Mouse (Mus musculus) ES-Bruce4 (cell line): ENCODE measurements around the gene Tas1r1. TPM values are rescaled to one million over a fixed set of nuclear protein-coding genes. Genes with fewer than 3 reads are reported as not detected.
A peak's percentile ranks its signal among the peaks of the same experiment; 100 is the strongest.

ENCODE experiments used
- H3K27ac ChIP-seq: 2 replicates; pipeline ENCODE4 v1.5.1; 2012; ENCODE audit warnings: low read length, inconsistent platforms; ENCODE audit not compliant: insufficient read depth
- H3K27me3 ChIP-seq: 2 replicates; pipeline ENCODE4 v1.6.1; 2012; ENCODE audit warnings: mild to moderate bottlenecking, low read length, inconsistent platforms; ENCODE audit not compliant: control insufficient read depth, poor library complexity, insufficient read depth, severe bottlenecking
- H3K36me3 ChIP-seq: 2 replicates; pipeline ENCODE4 v1.6.1; 2012; ENCODE audit warnings: inconsistent platforms, mild to moderate bottlenecking, low read length, moderate library complexity; ENCODE audit not compliant: control insufficient read depth, poor library complexity, insufficient read depth, severe bottlenecking
- H3K4me1 ChIP-seq: one replicate; pipeline ENCODE4 v1.8.1; 2011; ENCODE audit warnings: low read length; ENCODE audit not compliant: control insufficient read depth, insufficient read depth
- H3K4me3 ChIP-seq: 2 replicates; pipeline ENCODE4 v1.5.1; 2011; ENCODE audit warnings: low read depth, mild to moderate bottlenecking, low read length
- H3K9ac ChIP-seq: 2 replicates; pipeline ENCODE4 v1.6.1; 2012; ENCODE audit warnings: low read depth, mild to moderate bottlenecking, inconsistent platforms; ENCODE audit not compliant: poor library complexity, severe bottlenecking
- H3K9me3 ChIP-seq: replicated peaks from 2 replicates; pipeline ENCODE4 v1.6.1; 2012; ENCODE audit warnings: mild to moderate bottlenecking, low read length, inconsistent platforms; ENCODE audit not compliant: control insufficient read depth, poor library complexity, insufficient read depth, severe bottlenecking
- CTCF ChIP-seq: IDR thresholded peaks from one replicate; pipeline ENCODE4 v1.8.1; 2011; ENCODE audit warnings: low read depth, low read length
- EP300 ChIP-seq: IDR thresholded peaks from 2 replicates; pipeline ENCODE4 v1.6.1; 2011; ENCODE audit warnings: low read depth, low read length; ENCODE audit not compliant: insufficient read depth
- POLR2A ChIP-seq: IDR thresholded peaks from one replicate; pipeline ENCODE4 v1.8.1; 2011; ENCODE audit warnings: low read length; ENCODE audit not compliant: insufficient read depth
- polyA plus RNA-seq: library from polyadenylated mRNA; stranded (reverse); fragments of >200 nt; gene quantifications from 2 replicates; pipeline ENCODE4 v1.2.4, GENCODE M21; 2011; ENCODE audit warnings: low read depth; ENCODE audit not compliant: missing spikeins, insufficient read depth, insufficient read length

The Tas1r1 gene
- polyA plus RNA-seq, 1 experiment, result 0.55 TPM

DNA sequence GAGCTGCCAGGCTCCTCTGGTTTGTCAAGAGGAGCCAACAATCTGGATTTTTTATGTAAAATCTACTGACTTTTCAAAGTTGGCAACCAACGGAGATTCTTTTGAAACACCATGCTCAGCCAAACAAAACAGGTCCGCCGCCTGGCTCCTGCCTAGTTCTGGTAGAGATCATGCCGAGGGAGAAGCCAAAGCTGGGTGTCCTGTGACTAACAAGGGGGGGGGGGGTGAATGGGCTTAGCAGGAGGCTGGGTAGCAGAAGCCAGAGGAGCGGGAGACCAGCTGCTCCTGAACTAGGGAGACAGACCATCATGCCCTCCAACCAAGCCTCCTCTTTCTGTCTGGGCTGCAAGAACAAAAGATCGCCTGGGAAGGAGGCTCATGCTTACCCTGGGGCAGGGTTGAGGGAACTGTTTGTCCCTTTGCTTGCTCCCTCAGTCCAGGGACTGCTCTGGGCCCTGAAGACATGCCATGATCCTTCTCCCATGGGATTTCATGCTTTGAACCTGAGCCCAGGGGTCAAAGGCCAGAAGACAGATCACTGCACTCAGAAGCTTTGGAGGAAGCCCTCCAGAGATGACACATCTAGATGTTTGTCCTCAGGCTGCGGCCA, 45.3 kb upstream of the Tas1r1 start:
- Histone ChIP-seq H3K9me3 (no peaks in the 10 kb centered on the region), H3K27ac (no peak overlapping the region), H3K36me3 (no peaks in the 10 kb centered on the region), H3K9ac (no peak overlapping the region), H3K27me3 (no peaks in the 10 kb centered on the region), H3K4me1 (peaks cover 8% of the 10 kb centered on the region), H3K4me3 (no peak overlapping the region)
- TF ChIP-seq POLR2A (no peak), CTCF (no peak), EP300 (no peak)

DNA sequence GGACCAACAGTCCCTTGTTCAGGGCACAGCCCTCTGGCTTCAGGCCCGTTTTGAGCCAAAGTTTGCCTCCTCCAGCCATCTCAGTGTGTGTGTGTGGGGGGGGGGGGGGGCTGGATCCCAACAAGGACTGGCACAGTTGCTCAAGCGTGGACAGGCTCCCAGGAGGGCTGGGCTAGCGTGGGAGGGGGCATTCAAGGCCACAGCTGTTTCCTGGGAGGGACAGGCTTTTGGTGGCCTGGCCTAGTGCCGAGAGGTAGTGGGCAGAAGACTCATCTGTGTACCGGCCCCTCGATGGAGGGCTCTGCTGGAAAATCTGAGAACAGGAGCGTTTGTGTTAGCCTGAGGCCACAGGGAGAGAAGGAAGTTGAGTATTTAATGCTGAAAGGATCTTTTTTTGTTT, 41.6 kb upstream of the Tas1r1 start:
- no peak overlapping the region for H3K27ac ChIP-seq
- no peaks in the 10 kb centered on the region for H3K27me3 ChIP-seq
- no peaks in the 10 kb centered on the region for H3K36me3 ChIP-seq
- peaks cover 6% of the 10 kb centered on the region for H3K4me1 ChIP-seq
- H3K9me3 ChIP-seq, result no peaks in the 10 kb centered on the region
- H3K9ac ChIP-seq, result no peak overlapping the region
- H3K4me3 ChIP-seq, result no peak overlapping the region
- TF ChIP-seq CTCF (no peak), EP300 (no peak), POLR2A (no peak)

- H3K27me3 ChIP-seq, result no peaks in the 10 kb centered on the region
- H3K4me1 ChIP-seq, result peaks cover 6% of the 10 kb centered on the region
- TF ChIP-seq CTCF (peak; percentile 4), POLR2A (no peak), EP300 (no peak)
- H3K9me3 ChIP-seq, result no peaks in the 10 kb centered on the region
- no peak overlapping the region for H3K9ac ChIP-seq
- no peak overlapping the region for H3K27ac ChIP-seq
- no peaks in the 10 kb centered on the region for H3K36me3 ChIP-seq
- no peak overlapping the region for H3K4me3 ChIP-seq
Observed at GRCm38 (mm10) chr4:152079261-152079660, 40.9 kb upstream of the Tas1r1 start.

- TF ChIP-seq CTCF (no peak), EP300 (no peak), POLR2A (no peak)
- Histone ChIP-seq H3K36me3 (no peaks in the 10 kb centered on the region), H3K9ac (no peak overlapping the region), H3K4me1 (peaks cover under 1% of the 10 kb centered on the region), H3K9me3 (no peaks in the 10 kb centered on the region), H3K4me3 (no peak overlapping the region), H3K27me3 (no peaks in the 10 kb centered on the region), H3K27ac (no peak overlapping the region)
Observed at GRCm38 (mm10) chr4:152078105-152078530, 39.8 kb upstream of the Tas1r1 start.

- no peak for TF ChIP-seq EP300
- no peak for TF ChIP-seq CTCF
- TF ChIP-seq POLR2A, result no peak
- H3K27me3 ChIP-seq, result no peaks in the 10 kb centered on the region
- H3K9ac ChIP-seq, result no peak overlapping the region
- H3K36me3 ChIP-seq, result no peaks in the 10 kb centered on the region
- no peak overlapping the region for H3K4me3 ChIP-seq
- H3K27ac ChIP-seq, result no peak overlapping the region
- no peaks in the 10 kb centered on the region for H3K4me1 ChIP-seq
- no peaks in the 10 kb centered on the region for H3K9me3 ChIP-seq
Observed at GRCm38 (mm10) chr4:152077191-152077590, 38.8 kb upstream of the Tas1r1 start.

GRCm38 (mm10) chr4:152074548-152074947, 36.2 kb upstream of the Tas1r1 start:
- Histone ChIP-seq H3K4me1 (no peaks in the 10 kb centered on the region), H3K9me3 (no peaks in the 10 kb centered on the region), H3K4me3 (no peak overlapping the region), H3K27ac (no peak overlapping the region), H3K27me3 (no peaks in the 10 kb centered on the region), H3K36me3 (no peaks in the 10 kb centered on the region), H3K9ac (no peak overlapping the region)
- TF ChIP-seq CTCF (peak; percentile 64), EP300 (no peak), POLR2A (no peak)
